Mouse (Mus musculus) subcutaneous adipose tissue, adult 2 months (tissue): ENCODE data around the gene Ambra1. TPM values are rescaled to one million over a fixed set of nuclear protein-coding genes. Genes with fewer than 3 reads are reported as not detected.

Source experiments
- polyA plus RNA-seq: library from polyadenylated mRNA; depleted of rRNA; stranded (reverse); fragments of >200 nt; gene quantifications from 2 replicates; pipeline ENCODE4 v1.2.3, GENCODE M21; 2012; ENCODE audit warnings: low replicate concordance; rRNA removed

Ambra1 gene
- polyA plus RNA-seq, result 18.6 and 26.7 TPM in 2 replicates

GRCm38 (mm10) chr2:91729971-91730821 is at the start of gene Ambra1:
Gene Ambra1 (plus strand): TSS chr2:91730134.

GRCm38 (mm10) chr2:91710272-91711234 is 19.4 kb upstream of the Ambra1 start, which contains the start of the genes Atg13 and Harbi1:
Gene Atg13 (minus strand): TSS chr2:91710576.
Gene Harbi1 (plus strand): TSS chr2:91710852.

GRCm38 (mm10) chr2:91926949-91927348 is 197.0 kb downstream of the Ambra1 start, which contains the start of gene Chrm4:
Gene Chrm4 (plus strand): TSS chr2:91927249.

GRCm38 (mm10) chr2:91932160-91932711 is 202.3 kb downstream of the Ambra1 start, which contains the start of gene Mdk:
Gene Mdk (minus strand): TSS chr2:91932297.

GRCm38 (mm10) chr2:91945483-91945882 is 215.5 kb downstream of the Ambra1 start, which contains the start of gene Gm9821:
Gene Gm9821 (plus strand): TSS chr2:91945703.

Other genes with a start within 250 kb of the Ambra1 start
- 8.4 and 13.0 TPM in 2 replicates for gene Ckap5, start 203.4 kb upstream of the Ambra1 start, polyA plus RNA-seq
- 0.10 and 0.55 TPM in 2 replicates for gene F2, start 93.7 kb upstream of the Ambra1 start, polyA plus RNA-seq
- gene Zfp408, start 80.3 kb upstream of the Ambra1 start, polyA plus RNA-seq, result 14.8 and 21.0 TPM in 2 replicates
- gene Arhgap1, start 80.3 kb upstream of the Ambra1 start, polyA plus RNA-seq, result 123 and 194 TPM in 2 replicates
- gene Atg13, start 19.6 kb upstream of the Ambra1 start, polyA plus RNA-seq, result 33.2 and 38.5 TPM in 2 replicates
- 4.1 and 5.1 TPM in 2 replicates for gene Harbi1, start 19.3 kb upstream of the Ambra1 start, polyA plus RNA-seq
- gene Chrm4, start 197.1 kb downstream of the Ambra1 start, polyA plus RNA-seq, result 0.23 TPM in 2 replicates
- 8.8 and 254 TPM in 2 replicates for gene Mdk, start 202.2 kb downstream of the Ambra1 start, polyA plus RNA-seq
- gene Gm9821, start 215.6 kb downstream of the Ambra1 start, polyA plus RNA-seq, result 0.08 TPM in 1 of 2 replicates, not detected in the other
- gene Dgkz, start 245.7 kb downstream of the Ambra1 start, polyA plus RNA-seq, result 118 and 164 TPM in 2 replicates